ENCODE assay signal across 8 mouse cellular contexts in genomic region chr2:4252541-4253291, GRCm38 (mm10).
A peak's percentile ranks its signal among the peaks of the same experiment; 100 is the strongest.
DNase-seq lines count a peak whose midpoint lies in the region; ATAC-seq lines count a peak whose summit lies in the region.
"Had no signal": no experiment of that assay in that cellular context is flagged by ENCODE, and none has a peak within 500 bp of the region (broad histone marks: within the 10 kb centered on the region; RNA-seq: fewer than 3 reads in every experiment).

No protein-coding gene starts in this region.

- H3K36me3 ChIP-seq in heart, embryonic 13.5 days = no peaks in the 10 kb centered on the region
- H3K36me3 ChIP-seq in lung, embryonic 16.5 days (ENCODE audit: control insufficient read depth, insufficient read depth, low read length) = no peaks in the 10 kb centered on the region

- DNase-seq in testis, postnatal 14 days (ENCODE audit: low spot score) = peak; percentile 28
- no peak for DNase-seq in testis, postnatal 10 days (ENCODE audit: low spot score)
- no peak for DNase-seq in MN1 (ENCODE audit: low spot score)
- DNase-seq in layer of hippocampus, postnatal 10 days (ENCODE audit: low spot score in 2 of 2) = no peak
- DNase-seq in right cerebral cortex, adult 18-20 months = no peak

- no peaks in the 10 kb centered on the region for H3K9me3 ChIP-seq in heart, embryonic 13.5 days
- H3K9me3 ChIP-seq in lung, embryonic 16.5 days (ENCODE audit: control insufficient read depth, low read length) = no peaks in the 10 kb centered on the region
- H3K9me3 ChIP-seq: megakaryocyte, embryonic 14.5 days had no signal

- no peaks in the 10 kb centered on the region for H3K27me3 ChIP-seq in heart, embryonic 13.5 days (replicated peaks)
- H3K27me3 ChIP-seq in lung, embryonic 16.5 days (ENCODE audit: control insufficient read depth, insufficient read depth, low read depth, low read length) = no peaks in the 10 kb centered on the region
- H3K27me3 ChIP-seq: megakaryocyte, embryonic 14.5 days had no signal

- peak overlapping the region; percentile 88 for H3K27ac ChIP-seq in heart, embryonic 13.5 days (replicated peaks)
- peak overlapping the region; percentile 47 for H3K27ac ChIP-seq in lung, embryonic 16.5 days (ENCODE audit: low read length)

- peak overlapping the region; percentile 24 for H3K9ac ChIP-seq in heart, embryonic 13.5 days
- no peak overlapping the region for H3K9ac ChIP-seq in lung, embryonic 16.5 days (ENCODE audit: low read length)

- 0 out of 2 replicates have a peak overlapping the region, but pooled peaks have one; percentile 6 for H3K4me3 ChIP-seq in heart, embryonic 13.5 days
- H3K4me3 ChIP-seq in lung, embryonic 16.5 days (ENCODE audit: low read length) = no peak overlapping the region
- H3K4me3 ChIP-seq: megakaryocyte, embryonic 14.5 days had no signal

- WGBS in heart, embryonic 13.5 days = 13% methylated on average over 9 of the region's 9 CpGs
- 32% methylated on average over 9 of the region's 9 CpGs for WGBS in lung, embryonic 16.5 days

- H3K4me1 ChIP-seq in heart, embryonic 13.5 days = peaks cover 39% of the 10 kb centered on the region
- H3K4me1 ChIP-seq in lung, embryonic 16.5 days (replicated peaks; ENCODE audit: control insufficient read depth, insufficient read depth, low read length) = peaks cover 13% of the 10 kb centered on the region
- H3K4me1 ChIP-seq: megakaryocyte, embryonic 14.5 days had no signal

- ATAC-seq in heart, embryonic 13.5 days (ENCODE audit: extremely low read depth, insufficient number of reproducible peaks, low FRiP score, low TSS enrichment) = no peak
- peak; percentile 56 for ATAC-seq in lung, embryonic 16.5 days (ENCODE audit: low read depth)

- peak overlapping the region; percentile 42 for H3K4me2 ChIP-seq in heart, embryonic 13.5 days
- peak overlapping the region; percentile 19; the same call in 1 of the 2 replicates for H3K4me2 ChIP-seq in lung, embryonic 16.5 days (ENCODE audit: low read depth, low read length)
